Mouse (Mus musculus) megakaryocyte, embryonic 14.5 days (primary cell): Measurements from ENCODE around the gene Gm20662.

Experiments
- FLI1 ChIP-seq: IDR thresholded peaks from 2 replicates; pipeline ENCODE4 v1.6.1; 2012; ENCODE audit warnings: low read length, inconsistent platforms, mixed read lengths
- GATA1 ChIP-seq: IDR thresholded peaks from 3 replicates; pipeline ENCODE4 v1.6.1; 2012; ENCODE audit warnings: mixed read lengths, low read length, inconsistent platforms, borderline replicate concordance

- TF ChIP-seq GATA1 (no peak), FLI1 (no peak)
These were observed 57.6 kb downstream of the Gm20662 start for GRCm38 (mm10) chr9:108053665-108054225.
